Mouse (Mus musculus) olfactory bulb, adult 2 months (tissue): ENCODE data around the gene Gm10840. TPM values are rescaled to one million over a fixed set of nuclear protein-coding genes. Genes with fewer than 3 reads are reported as not detected.
A peak's percentile ranks its signal among the peaks of the same experiment; 100 is the strongest.
"Not testable (repeated sequence)": the region's sequence is repeated elsewhere in the genome, so short reads cannot be mapped to it uniquely, and the experiment has no call there.

ENCODE experiments used
- H3K27ac ChIP-seq: fragments of 200-500 bp; 2 replicates; pipeline ENCODE4 v1.5.1; 2012; ENCODE audit warnings: low read depth, low read length; ENCODE audit not compliant: insufficient read depth
- H3K4me1 ChIP-seq: fragments of 200-500 bp; 2 replicates; pipeline ENCODE4 v1.6.1; 2012; ENCODE audit warnings: low read length; ENCODE audit not compliant: control insufficient read depth, insufficient read depth
- H3K4me3 ChIP-seq: fragments of 200-500 bp; 2 replicates; pipeline ENCODE4 v1.5.1; 2012; ENCODE audit warnings: mild to moderate bottlenecking, low read depth, low read length, moderate library complexity; ENCODE audit not compliant: insufficient read depth
- CTCF ChIP-seq: fragments of 200-500 bp; IDR thresholded peaks from 2 replicates; pipeline ENCODE4 v1.5.1; 2012; ENCODE audit warnings: low read depth, mild to moderate bottlenecking, low read length, moderate library complexity; ENCODE audit not compliant: insufficient read depth
- POLR2A ChIP-seq: fragments of 200-500 bp; IDR thresholded peaks from 2 replicates; pipeline ENCODE4 v1.6.1; 2012; ENCODE audit warnings: mild to moderate bottlenecking, low read depth, low read length, moderate library complexity; ENCODE audit not compliant: insufficient read depth
- WGBS: fragments of 180-500 bp; shearing (Covaris S2); methylation state at CpG from one replicate; pipeline ENCODE4 v1.1.7; 2018; 5-methylcytosine and 5-hydroxymethylcytosine counted together
- polyA plus RNA-seq: library from polyadenylated mRNA; stranded (reverse); fragments of >200 nt; gene quantifications from 2 replicates; pipeline ENCODE4 v1.2.4, GENCODE M21; 2012; ENCODE audit warnings: low replicate concordance; ENCODE audit not compliant: missing spikeins, insufficient read depth, insufficient read length

Gm10840 gene
- polyA plus RNA-seq = not detected in 2 replicates

GRCm38 (mm10) chr11:106160841-106161721, at the start of gene Gm10840, which contains the start of gene Limd2:
Gene Gm10840, plus strand, starts transcription at chr11:106160850.
Gene Limd2, minus strand, starts transcription at chr11:106160860.
- Histone ChIP-seq H3K27ac (peak within 1 kb of the TSS; percentile 96), H3K4me3 (peak within 1 kb of the TSS; percentile 46), H3K4me1 (peaks cover 53% of the 10 kb centered on the region)
- TF ChIP-seq CTCF (no peak), POLR2A (peak; percentile 31; the same call in 1 of the 2 replicates)
- 14% methylated on average over 22 of the region's 22 CpGs for WGBS

DNA sequence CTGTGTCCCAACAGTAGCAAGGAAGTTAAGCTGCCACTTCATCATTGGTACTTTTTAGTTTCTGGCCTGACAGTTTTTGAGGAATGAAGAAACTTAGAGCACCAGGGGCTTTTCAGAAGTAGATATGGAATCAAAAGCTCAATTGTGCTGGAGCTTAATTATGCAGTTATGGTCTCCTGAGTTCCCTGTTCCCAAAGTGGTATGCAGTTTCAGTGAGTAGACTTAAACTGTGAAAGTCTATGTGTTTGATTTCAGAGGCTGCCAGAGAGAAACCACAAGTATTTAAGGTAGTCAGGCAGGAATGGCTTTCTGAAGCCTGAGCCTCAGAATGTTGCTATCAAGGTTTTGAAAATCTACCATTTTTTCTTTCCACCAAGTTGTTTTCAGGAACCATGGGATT, 49.0 kb upstream of the Gm10840 start:
- Histone ChIP-seq H3K27ac (no peak overlapping the region), H3K4me3 (no peak overlapping the region), H3K4me1 (no peaks in the 10 kb centered on the region)
- no peak for TF ChIP-seq POLR2A
- TF ChIP-seq CTCF = no peak

DNA sequence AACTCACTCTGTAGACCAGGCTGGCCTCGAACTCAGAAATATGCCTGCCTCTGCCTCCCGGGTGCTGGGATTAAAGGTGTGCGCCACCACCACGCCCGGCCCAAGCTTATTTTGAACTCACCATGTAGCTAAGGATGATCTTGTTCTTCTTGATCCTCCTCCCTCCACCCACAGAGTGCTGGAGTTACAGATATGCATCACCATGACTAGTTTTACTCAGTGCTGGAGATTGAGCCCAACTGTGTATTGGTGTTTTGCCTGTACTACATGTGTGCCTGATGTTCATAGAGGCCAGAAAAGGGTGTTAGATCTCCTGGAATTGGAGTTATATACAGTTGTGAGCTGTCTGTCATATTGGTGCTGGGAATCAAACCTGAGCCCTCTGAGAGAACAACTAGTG, 38.4 kb upstream of the Gm10840 start:
- no peaks in the 10 kb centered on the region for H3K4me1 ChIP-seq
- H3K4me3 ChIP-seq = no peak overlapping the region
- TF ChIP-seq POLR2A (no peak), CTCF (no peak)
- H3K27ac ChIP-seq = no peak overlapping the region
- WGBS = 97% methylated on average over 5 of the region's 5 CpGs

- H3K27ac ChIP-seq = no peak overlapping the region
- no peak for TF ChIP-seq CTCF
These were observed 37.9 kb upstream of the Gm10840 start for GRCm38 (mm10) chr11:106122736-106123135.

DNA sequence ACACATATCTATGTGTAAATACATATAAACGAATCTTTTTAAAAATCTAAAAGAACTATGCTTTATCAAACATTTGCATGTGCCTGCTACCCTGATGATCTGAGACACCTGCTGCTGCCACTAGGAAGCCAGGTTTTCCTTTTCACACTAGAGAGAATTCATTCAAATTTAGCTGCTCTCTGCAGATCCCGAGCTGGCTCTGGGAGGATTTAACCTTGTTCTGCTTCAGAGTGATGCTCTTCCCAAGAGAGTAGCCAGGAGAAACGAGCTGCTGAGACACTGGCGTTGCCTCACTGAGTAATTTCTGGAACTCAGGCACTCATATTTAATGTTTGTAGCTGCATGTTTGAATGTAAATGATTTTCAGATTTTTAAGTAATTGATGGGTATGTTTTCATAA, 35.9 kb upstream of the Gm10840 start:
- Histone ChIP-seq H3K27ac (no peak overlapping the region), H3K4me3 (no peak overlapping the region), H3K4me1 (no peaks in the 10 kb centered on the region)
- WGBS = 72% methylated on average over 4 of the region's 4 CpGs
- no peak for TF ChIP-seq POLR2A

More at GRCm38 (mm10) chr11:106122736-106123135, 37.9 kb upstream of the Gm10840 start:
- Histone ChIP-seq H3K4me3 (no peak overlapping the region), H3K4me1 (no peaks in the 10 kb centered on the region)
- 80% methylated on average over 3 of the region's 3 CpGs for WGBS

- WGBS = 76% methylated on average over 1 of the region's 1 CpGs
- Histone ChIP-seq H3K4me3 (no peak overlapping the region), H3K4me1 (no peaks in the 10 kb centered on the region), H3K27ac (no peak overlapping the region)
- TF ChIP-seq CTCF (no peak), POLR2A (no peak)
These were observed 34.8 kb upstream of the Gm10840 start for GRCm38 (mm10) chr11:106125827-106126226.

- 97% methylated on average over 6 of the region's 6 CpGs for WGBS
- not testable (repeated sequence) for H3K27ac ChIP-seq, H3K4me1 ChIP-seq, H3K4me3 ChIP-seq
These were observed 33.8 kb upstream of the Gm10840 start for GRCm38 (mm10) chr11:106126727-106127373.

- Histone ChIP-seq H3K27ac (no peak overlapping the region), H3K4me3 (no peak overlapping the region), H3K4me1 (no peaks in the 10 kb centered on the region)
- TF ChIP-seq CTCF = no peak
- WGBS = 95% methylated on average over 1 of the region's 1 CpGs
These were observed 31.2 kb upstream of the Gm10840 start for GRCm38 (mm10) chr11:106129477-106129876.

DNA sequence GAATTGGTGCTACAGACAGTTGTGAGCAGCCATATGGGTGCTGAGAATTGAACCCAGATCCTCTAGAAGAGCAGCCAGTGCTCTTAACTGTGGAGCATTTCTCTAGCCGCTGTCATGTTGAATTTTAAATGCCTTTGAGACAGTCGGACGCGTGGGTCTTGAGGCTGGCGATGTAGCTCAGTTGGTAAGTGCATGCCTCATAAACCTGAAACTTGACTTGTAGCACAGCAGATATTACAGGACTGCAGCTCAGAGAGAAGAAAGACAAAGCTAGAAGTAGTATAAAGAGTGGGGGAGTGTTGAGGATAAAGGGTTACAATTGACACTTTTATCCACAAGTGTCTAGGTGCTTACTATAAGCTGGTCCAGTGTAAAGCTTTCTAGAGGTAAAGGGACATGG, 28.1 kb upstream of the Gm10840 start:
- Histone ChIP-seq H3K27ac (no peak overlapping the region), H3K4me3 (no peak overlapping the region), H3K4me1 (peaks cover 2% of the 10 kb centered on the region; the same call in 1 of the 2 replicates)
- TF ChIP-seq CTCF = no peak
- no peak for TF ChIP-seq POLR2A
- 93% methylated on average over 5 of the region's 5 CpGs for WGBS
